Mouse (Mus musculus): ENCODE data around the gene Olfr1242. TPM values are rescaled to one million over a fixed set of nuclear protein-coding genes. Genes with fewer than 3 reads are reported as not detected.

Gene Olfr1242
- not detected in 2 replicates for polyA plus RNA-seq (2012; rRNA removed)

GRCm38 (mm10) chr2:89498235-89498634 lies at the start of gene Olfr1242:
Gene Olfr1242 (minus strand): TSS chr2:89498335.

GRCm38 (mm10) chr2:89531387-89531786 lies 33.3 kb upstream of the Olfr1242 start, which contains the start of gene Olfr1243:
Gene Olfr1243 (minus strand): TSS chr2:89531487.

GRCm38 (mm10) chr2:89487026-89487425 lies 11.1 kb downstream of the Olfr1242 start, which contains the start of gene Olfr1241:
Gene Olfr1241 (minus strand): TSS chr2:89487126.

GRCm38 (mm10) chr2:89442900-89443299 lies 55.2 kb downstream of the Olfr1242 start, which contains the start of gene Olfr1240:
Gene Olfr1240 (minus strand): TSS chr2:89443000.

Other genes starting within 250 kb of the Olfr1242 start
- not detected in 2 replicates for gene Olfr1228, start 244.3 kb downstream of the Olfr1242 start, polyA plus RNA-seq (2012; rRNA removed)
- not detected in 2 replicates for gene Olfr1229, start 210.3 kb downstream of the Olfr1242 start, polyA plus RNA-seq (2012; rRNA removed)
- gene Olfr1230, start 201.1 kb downstream of the Olfr1242 start, polyA plus RNA-seq (2012; rRNA removed): not detected in 2 replicates
- not detected in 2 replicates for gene Olfr1231, start 191.3 kb downstream of the Olfr1242 start, polyA plus RNA-seq (2012; rRNA removed)
- gene Olfr1232, start 168.7 kb downstream of the Olfr1242 start, polyA plus RNA-seq (2012; rRNA removed): not detected in 2 replicates
- gene Olfr1233, start 155.9 kb downstream of the Olfr1242 start, polyA plus RNA-seq (2012; rRNA removed): not detected in 2 replicates
- gene Olfr1234, start 133.5 kb downstream of the Olfr1242 start, polyA plus RNA-seq (2012; rRNA removed): not detected in 2 replicates
- not detected in 2 replicates for gene Olfr1238, start 88.7 kb downstream of the Olfr1242 start, polyA plus RNA-seq (2012; rRNA removed)
- gene Olfr1239, start 77.9 kb downstream of the Olfr1242 start, polyA plus RNA-seq (2012; rRNA removed): not detected in 2 replicates
- not detected in 2 replicates for gene Olfr1240, start 55.3 kb downstream of the Olfr1242 start, polyA plus RNA-seq (2012; rRNA removed)
- gene Olfr1241, start 11.2 kb downstream of the Olfr1242 start, polyA plus RNA-seq (2012; rRNA removed): not detected in 2 replicates
- gene Olfr1243, start 33.2 kb upstream of the Olfr1242 start, polyA plus RNA-seq (2012; rRNA removed): not detected in 2 replicates
- gene Olfr1245, start 80.1 kb upstream of the Olfr1242 start, polyA plus RNA-seq (2012; rRNA removed): not detected in 2 replicates
- gene Olfr1246, start 94.8 kb upstream of the Olfr1242 start, polyA plus RNA-seq (2012; rRNA removed): not detected in 2 replicates
- not detected in 2 replicates for gene Olfr1247, start 115.8 kb upstream of the Olfr1242 start, polyA plus RNA-seq (2012; rRNA removed)
- gene Olfr1248, start 119.9 kb upstream of the Olfr1242 start, polyA plus RNA-seq (2012; rRNA removed): not detected in 2 replicates
- gene Olfr1249, start 136.6 kb upstream of the Olfr1242 start, polyA plus RNA-seq (2012; rRNA removed): not detected in 2 replicates
- gene Olfr1250, start 163.1 kb upstream of the Olfr1242 start, polyA plus RNA-seq (2012; rRNA removed): not detected in 2 replicates
- gene Olfr1251, start 173.6 kb upstream of the Olfr1242 start, polyA plus RNA-seq (2012; rRNA removed): not detected in 2 replicates
- not detected in 2 replicates for gene Olfr1252, start 226.7 kb upstream of the Olfr1242 start, polyA plus RNA-seq (2012; rRNA removed)

All from central nervous system, embryonic 11.5 days (tissue).